Mouse (Mus musculus): ENCODE results near the gene Rev3l. TPM values are rescaled to one million over a fixed set of nuclear protein-coding genes. Genes with fewer than 3 reads are reported as not detected.

Rev3l gene
- 18.1 and 29.4 TPM in 2 replicates for total RNA-seq (2023)

DNA sequence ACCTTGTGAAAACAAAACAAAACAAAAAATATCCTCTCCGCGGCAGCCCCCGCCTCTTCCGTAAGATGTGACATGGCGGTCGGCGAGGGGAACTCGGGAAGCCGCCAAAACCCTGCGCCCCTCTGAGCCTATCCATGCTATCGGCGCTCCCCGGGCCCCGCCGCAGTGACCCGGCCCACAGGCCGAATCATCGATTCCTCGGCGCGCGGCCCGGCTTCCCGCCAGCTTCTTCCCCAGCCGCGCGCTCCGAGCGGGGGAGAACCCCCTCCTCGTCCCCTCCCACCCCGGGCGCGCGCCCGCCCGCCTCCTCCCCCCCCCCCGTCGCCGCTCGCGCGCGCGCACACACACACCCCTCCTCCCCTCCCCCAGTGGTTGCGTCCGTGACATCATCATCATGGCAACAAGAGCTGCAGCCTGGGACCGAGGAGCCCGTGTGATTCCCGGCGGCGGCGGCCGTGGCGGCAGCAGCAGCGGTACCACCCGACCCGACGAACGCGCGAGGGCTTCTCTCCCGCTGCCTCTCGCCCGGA lies at the start of gene Rev3l:
Gene Rev3l, plus strand, starts transcription at position 383 of the 530 bp plus-strand sequence.

DNA sequence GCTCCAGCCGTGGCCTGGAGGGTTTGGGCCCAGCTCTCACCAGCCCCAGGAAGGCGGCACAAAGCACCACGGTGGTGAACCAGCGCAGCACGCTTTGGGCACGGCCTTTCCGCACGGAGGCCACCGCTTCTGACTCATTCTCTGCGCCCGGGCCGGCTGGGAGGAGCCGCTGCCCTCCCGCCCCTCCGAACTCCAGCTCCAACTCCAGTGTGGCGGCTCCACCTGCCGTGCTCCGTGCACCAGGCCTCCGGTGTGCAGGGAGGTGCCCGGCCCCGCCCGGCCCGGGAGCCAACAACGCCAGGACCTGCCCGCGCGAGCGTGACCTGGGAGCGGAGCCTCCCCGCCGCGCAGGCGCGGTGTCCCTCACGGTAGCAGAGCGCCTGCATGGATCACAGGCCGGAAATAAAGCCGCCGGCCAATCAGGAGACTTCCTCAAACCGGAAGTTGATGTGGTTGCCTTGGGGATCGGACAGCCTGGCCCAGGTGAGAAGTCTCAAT lies 167.0 kb downstream of the Rev3l start, which contains the start of gene Mfsd4b4:
Gene Mfsd4b4, minus strand, starts transcription at position 365 of the 498 bp plus-strand sequence.

Other genes with a start within 250 kb of the Rev3l start
- gene Traf3ip2, start 119.2 kb upstream of the Rev3l start, total RNA-seq (2023), result 3.4 and 4.1 TPM in 2 replicates
- 0.88 and 1.1 TPM in 2 replicates for gene Mfsd4b4, start 167.1 kb downstream of the Rev3l start, total RNA-seq (2023)
- not detected in 2 replicates for gene Mfsd4b2, start 194.8 kb downstream of the Rev3l start, total RNA-seq (2023)
- gene Mfsd4b3, start 228.0 kb downstream of the Rev3l start, total RNA-seq (2023), result 0.35 and 0.82 TPM in 2 replicates